Mouse (Mus musculus) G1E-ER4 (cell line): Measurements from ENCODE around the gene Pvr. TPM values are rescaled to one million over a fixed set of nuclear protein-coding genes. Genes with fewer than 3 reads are reported as not detected.

Source experiments
- GATA1 ChIP-seq: IDR thresholded peaks from one replicate; pipeline ENCODE4 v1.8.0; 2012; ENCODE audit warnings: low read length, inconsistent platforms
- polyA plus RNA-seq: library from polyadenylated mRNA; stranded (reverse); fragments of >175 nt; gene quantifications from 2 replicates; pipeline ENCODE4 v1.2.3, GENCODE M21; 2012

The Pvr gene
- polyA plus RNA-seq, 1 experiment, result not detected

- no peak for TF ChIP-seq GATA1
These were observed 18.7 kb upstream of the Pvr start for GRCm38 (mm10) chr7:19939555-19940235.

GRCm38 (mm10) chr7:19937229-19937821 is 16.4 kb upstream of the Pvr start:
- no peak for TF ChIP-seq GATA1

DNA sequence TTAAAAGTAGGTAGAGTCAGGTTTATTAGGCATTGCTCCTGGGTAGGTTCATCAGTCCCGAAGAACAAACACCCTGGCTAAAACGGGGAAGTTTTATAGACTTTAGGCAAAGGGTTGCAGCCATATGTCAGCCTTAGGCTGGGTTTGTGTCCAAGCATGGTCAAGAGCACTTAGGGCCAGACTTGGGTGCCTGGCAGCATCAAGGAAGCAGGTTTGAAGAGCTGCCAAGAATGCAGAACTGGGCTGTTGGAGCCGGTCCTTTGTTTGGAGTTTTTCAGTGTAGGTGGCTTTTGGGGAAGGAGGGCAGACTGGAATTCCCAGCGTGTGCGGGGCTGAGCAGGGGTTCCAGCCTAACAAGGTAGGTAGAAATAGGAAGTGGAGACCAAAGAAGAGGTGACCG is 15.0 kb upstream of the Pvr start:
- TF ChIP-seq GATA1, result no peak

DNA sequence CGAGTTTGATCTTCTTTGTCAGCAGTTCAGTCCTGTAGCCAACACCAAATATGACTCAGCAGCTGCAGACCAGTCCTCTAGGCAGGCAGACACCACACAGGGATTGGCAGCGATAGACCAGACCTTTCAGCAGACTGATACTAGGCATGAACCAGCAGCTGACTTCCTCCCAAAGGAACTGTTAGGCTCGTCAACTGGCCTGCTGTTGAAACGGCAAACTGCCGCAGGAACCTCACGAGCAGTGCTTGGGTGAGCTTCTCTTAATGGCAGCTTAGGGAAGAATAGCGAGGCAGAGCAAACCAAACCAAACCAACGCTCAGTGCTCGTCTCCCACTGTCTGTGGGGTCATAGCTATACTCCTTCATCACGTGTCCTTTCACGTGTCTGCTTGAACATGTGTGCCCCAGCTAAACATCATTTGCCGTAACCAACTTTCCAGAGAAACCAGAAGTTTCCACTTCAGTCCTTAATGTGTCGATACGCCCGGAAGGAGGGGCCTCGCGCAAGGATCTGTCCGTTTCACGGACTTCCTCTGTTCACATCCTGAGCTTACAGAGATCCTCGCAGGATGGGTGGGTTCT is 14.3 kb upstream of the Pvr start:
- no peak for TF ChIP-seq GATA1

- TF ChIP-seq GATA1, result no peak
These were observed 12.2 kb upstream of the Pvr start for GRCm38 (mm10) chr7:19932877-19933809.

- TF ChIP-seq GATA1, result no peak
These were observed 11.3 kb upstream of the Pvr start for GRCm38 (mm10) chr7:19932133-19932876.

DNA sequence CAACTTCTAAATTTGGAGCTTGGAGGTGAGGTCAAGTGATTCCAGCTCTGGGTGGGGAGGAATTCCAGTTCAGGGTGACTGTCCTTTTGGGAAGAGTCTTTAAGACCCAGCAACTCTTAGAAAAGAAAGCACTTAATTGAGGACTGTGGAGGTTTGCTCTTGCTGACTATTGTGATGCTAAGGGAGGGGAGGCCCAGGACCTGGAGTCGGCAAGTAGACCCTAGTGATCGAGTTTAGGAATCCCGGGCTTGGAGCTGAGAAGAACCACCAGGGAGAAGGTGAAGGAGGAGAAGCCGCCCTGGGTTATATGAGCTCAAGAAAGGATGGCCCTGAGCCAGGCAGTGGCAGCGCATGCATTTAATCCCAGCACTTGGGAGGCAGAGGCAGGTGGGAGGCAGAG is 7.5 kb upstream of the Pvr start:
- no peak for TF ChIP-seq GATA1

DNA sequence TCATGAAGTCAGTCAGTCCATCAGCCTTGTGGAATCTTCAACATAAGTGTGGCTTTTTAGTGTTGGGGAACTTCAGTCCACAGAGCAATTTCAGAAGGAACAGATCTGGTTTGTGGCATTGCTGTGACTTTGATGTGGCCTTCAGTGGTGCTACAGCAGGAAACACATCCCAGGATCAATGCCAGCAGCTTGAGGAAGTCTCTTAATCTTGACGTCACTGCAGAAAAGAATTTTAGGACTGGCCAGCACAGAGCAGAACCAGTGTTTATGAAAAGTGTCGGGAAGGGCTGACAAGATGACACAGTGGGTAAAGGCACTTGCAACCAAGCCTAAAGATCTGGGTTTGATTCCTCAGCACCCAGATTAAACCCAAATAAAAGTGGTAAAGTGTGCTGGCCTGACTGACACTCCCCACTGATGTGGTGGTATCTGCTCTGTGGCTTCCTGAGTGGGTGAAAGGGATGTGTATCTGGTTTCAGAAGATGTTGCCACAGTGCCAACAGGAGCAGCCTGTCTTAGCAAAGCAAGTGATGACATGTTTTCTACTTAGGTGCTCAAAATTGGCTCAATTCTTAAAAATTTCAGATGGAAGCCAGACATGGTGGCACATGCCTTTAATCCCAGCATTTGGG is 6.0 kb upstream of the Pvr start:
- no peak for TF ChIP-seq GATA1

DNA sequence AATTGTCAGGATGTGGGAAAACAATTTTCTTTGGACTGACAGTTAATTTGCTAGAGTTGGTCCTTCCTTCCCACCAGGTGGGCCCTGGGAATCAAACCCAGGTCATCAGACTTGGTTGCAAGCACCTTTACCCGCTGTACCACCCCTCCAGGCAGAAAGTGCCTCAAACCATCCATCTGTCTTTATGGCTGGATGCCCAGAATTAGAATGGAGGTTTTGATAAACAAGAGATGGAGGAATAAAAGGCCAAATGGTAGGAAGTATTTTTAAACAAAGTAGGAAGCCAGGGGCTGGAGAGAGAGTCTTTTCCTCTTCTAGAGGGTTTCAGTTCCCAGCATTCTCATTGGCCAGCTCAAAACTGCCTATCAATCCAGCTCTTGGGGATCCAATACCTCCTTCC is 4.4 kb upstream of the Pvr start:
- TF ChIP-seq GATA1, result no peak

DNA sequence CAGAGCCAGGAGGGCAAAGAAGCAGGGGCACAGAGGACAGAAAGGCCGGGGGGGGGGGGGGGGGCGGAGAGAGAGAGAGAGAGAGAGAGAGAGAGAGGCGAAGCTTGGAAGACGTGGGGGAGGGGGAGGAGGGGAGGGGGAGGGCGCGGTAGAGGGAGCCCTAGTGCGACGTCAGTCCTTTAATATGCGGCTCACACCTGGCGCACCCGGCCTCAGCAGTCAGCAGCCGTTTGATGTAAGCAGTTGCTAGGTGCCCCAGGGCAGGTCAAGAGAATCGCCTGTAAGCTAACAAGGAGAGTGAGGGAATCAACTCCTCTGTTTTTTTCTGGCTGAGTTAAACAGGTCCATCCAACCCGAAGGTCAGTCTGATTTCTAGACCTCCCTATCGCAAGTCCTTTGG is 2.8 kb upstream of the Pvr start:
- no peak for TF ChIP-seq GATA1

DNA sequence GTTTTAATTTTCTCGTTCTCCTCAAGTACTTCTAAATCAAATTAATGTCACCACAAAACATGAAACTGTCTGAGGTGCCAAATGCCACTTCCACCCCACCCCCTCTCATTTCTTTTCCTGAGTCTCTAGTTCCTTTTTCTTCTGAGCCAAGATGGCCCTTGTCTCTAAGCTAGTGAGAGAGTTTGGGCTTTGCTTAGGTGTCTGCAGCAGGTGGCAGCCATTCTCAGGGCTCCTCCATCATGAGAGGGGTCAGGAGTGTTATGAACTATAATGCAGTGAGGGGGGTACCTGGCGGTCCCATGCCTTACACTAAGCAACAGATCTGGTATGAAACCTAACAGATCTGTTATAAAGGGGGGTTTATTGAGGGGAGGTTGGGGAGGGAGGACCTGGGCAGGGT is 2.4 kb upstream of the Pvr start:
- TF ChIP-seq GATA1, result no peak

- no peak for TF ChIP-seq GATA1
These were observed 824 bp downstream of the Pvr start for GRCm38 (mm10) chr7:19920166-19920505.

GRCm38 (mm10) chr7:19914558-19914957 is 6.4 kb downstream of the Pvr start:
- TF ChIP-seq GATA1, result no peak

DNA sequence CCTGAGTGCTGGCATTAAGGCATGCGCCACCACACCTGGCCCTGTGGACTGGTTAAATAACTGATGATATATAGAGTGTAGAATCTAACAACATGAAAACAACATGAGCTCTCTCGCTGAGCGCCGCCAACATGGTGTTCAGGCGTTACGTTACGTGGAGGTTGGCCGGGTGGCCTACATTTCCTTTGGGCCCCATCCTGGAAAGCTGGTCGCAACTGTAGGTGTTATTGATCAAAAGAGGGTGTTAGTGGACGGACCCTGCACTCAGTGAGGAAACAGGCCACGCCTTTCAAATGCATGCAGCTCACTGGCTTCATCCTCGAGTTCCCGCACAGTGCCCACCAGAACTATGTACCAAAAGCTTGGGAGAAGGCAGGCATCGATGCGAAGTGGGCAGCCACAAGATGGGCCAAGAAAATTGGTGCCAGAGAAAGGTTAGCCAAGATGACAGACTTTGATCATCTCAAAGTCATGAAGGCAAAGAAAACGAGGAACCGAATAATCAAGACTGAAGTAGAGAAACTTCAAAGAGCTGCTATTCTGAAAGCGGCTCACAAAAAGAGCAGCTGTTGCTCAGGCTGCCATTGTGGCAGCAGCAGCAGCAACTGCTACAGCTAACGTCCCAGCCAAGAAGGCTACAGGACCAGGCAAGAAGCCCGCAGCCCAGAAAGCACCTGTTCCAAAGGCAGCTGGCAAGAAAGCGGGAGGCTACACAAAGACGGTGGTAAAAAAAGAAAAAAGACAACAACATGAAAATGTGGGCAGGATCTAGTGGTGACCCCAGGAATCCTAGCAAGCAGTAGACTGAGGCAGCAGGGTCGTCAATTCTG is 9.1 kb downstream of the Pvr start:
- TF ChIP-seq GATA1, result no peak
